Comparison of ENCODE assay signal across 9 mouse cellular contexts in genomic region chr15:27659592-27660244, GRCm38 (mm10). TPM values are rescaled to one million over a fixed set of nuclear protein-coding genes. Genes with fewer than 3 reads are reported as not detected.
A peak's percentile ranks its signal among the peaks of the same experiment; 100 is the strongest.
DNase-seq lines count a peak whose midpoint lies in the region; ATAC-seq and TF ChIP-seq lines count a peak whose summit lies in the region.
"Had no signal": no experiment of that assay in that cellular context is flagged by ENCODE, and none has a peak within 500 bp of the region (broad histone marks: within the 10 kb centered on the region; RNA-seq: fewer than 3 reads in every experiment).

No protein-coding gene starts in this region.

- H3K27me3 ChIP-seq in forebrain, embryonic 13.5 days: no peaks in the 10 kb centered on the region
- no peaks in the 10 kb centered on the region for H3K27me3 ChIP-seq in thymus, adult 2 months (ENCODE audit: control insufficient read depth, insufficient read depth, low read length)
- H3K27me3 ChIP-seq: limb, embryonic 15.5 days had no signal

- TF ChIP-seq POLR2A in lung, adult 2 months (IDR thresholded peaks at IDR 0.05; ENCODE audit: borderline replicate concordance, extremely low read depth, low read depth, low read length): no peak
- no peak for TF ChIP-seq POLR2A in thymus, adult 2 months (IDR thresholded peaks at IDR 0.05; ENCODE audit: control insufficient read depth, extremely low read depth, insufficient read depth, low read length, poor library complexity)

- intact Hi-C loops in heart, postnatal 36 days (cut with DNase I): loop anchor here (2.0 to 5.0 kb wide), 3 partner anchors 55 to 518 kb away; no protein-coding TSS in a partner anchor

- no peaks in the 10 kb centered on the region; a peak in 1 of 4 replicates for H3K4me1 ChIP-seq in ES-E14 (ENCODE audit: control insufficient read depth in 2 of 2, insufficient read depth in 2 of 2, low read length in 2 of 2, poor library complexity in 1 of 2)
- H3K4me1 ChIP-seq in forebrain, embryonic 13.5 days: no peaks in the 10 kb centered on the region
- H3K4me1 ChIP-seq in lung, adult 2 months (ENCODE audit: control insufficient read depth, insufficient read depth, low read length): no peaks in the 10 kb centered on the region
- no peaks in the 10 kb centered on the region for H3K4me1 ChIP-seq in thymus, adult 2 months (replicated peaks; ENCODE audit: control insufficient read depth, insufficient read depth, low read length)
- H3K4me1 ChIP-seq: limb, embryonic 15.5 days had no signal

- WGBS in forebrain, embryonic 13.5 days: 40% methylated on average over 17 of the region's 17 CpGs
- WGBS in lung, adult 2 months: 36% methylated on average over 17 of the region's 17 CpGs
- 47% methylated on average over 17 of the region's 17 CpGs for WGBS in thymus, adult 2 months

- no peak overlapping the region for H3K4me3 ChIP-seq in ES-E14 (ENCODE audit: insufficient read depth in 1 of 2, low read depth in 1 of 2, low read length in 2 of 2, poor library complexity in 1 of 2, severe bottlenecking in 1 of 2)
- no peak overlapping the region for H3K4me3 ChIP-seq in forebrain, embryonic 13.5 days
- no peak overlapping the region for H3K4me3 ChIP-seq in lung, adult 2 months (replicated peaks; ENCODE audit: extremely low read depth, low read depth, low read length)
- no peak overlapping the region for H3K4me3 ChIP-seq in thymus, adult 2 months (ENCODE audit: control insufficient read depth, insufficient read depth, low read length)
- H3K4me3 ChIP-seq: limb, embryonic 15.5 days had no signal

- peak; percentile 75 for ATAC-seq in forebrain, embryonic 13.5 days

- H3K36me3 ChIP-seq in ES-E14 (ENCODE audit: control insufficient read depth, insufficient read depth, low read length, poor library complexity, severe bottlenecking): no peaks in the 10 kb centered on the region
- no peaks in the 10 kb centered on the region for H3K36me3 ChIP-seq in forebrain, embryonic 13.5 days (ENCODE audit: poor library complexity, severe bottlenecking)
- H3K36me3 ChIP-seq in thymus, adult 2 months (ENCODE audit: control insufficient read depth, insufficient read depth, low read length): peaks cover 52% of the 10 kb centered on the region

- TF ChIP-seq CTCF in lung, adult 2 months (IDR thresholded peaks at IDR 0.05; ENCODE audit: insufficient read depth, low read length): peak; percentile 90
- peak; percentile 93; the same call in 1 of the 2 replicates for TF ChIP-seq CTCF in thymus, adult 2 months (IDR thresholded peaks at IDR 0.05; ENCODE audit: borderline replicate concordance, control insufficient read depth, extremely low read depth, insufficient read depth, low read length, poor library complexity)

- no peaks in the 10 kb centered on the region for H3K9me3 ChIP-seq in ES-E14 (ENCODE audit: control insufficient read depth, insufficient read depth, low read depth, low read length)
- no peaks in the 10 kb centered on the region for H3K9me3 ChIP-seq in forebrain, embryonic 13.5 days (replicated peaks)
- H3K9me3 ChIP-seq: limb, embryonic 15.5 days had no signal

- no peak overlapping the region for H3K27ac ChIP-seq in ES-E14 (ENCODE audit: insufficient read depth, low read depth, low read length, poor library complexity, severe bottlenecking)
- no peak overlapping the region for H3K27ac ChIP-seq in forebrain, embryonic 13.5 days
- no peak overlapping the region for H3K27ac ChIP-seq in thymus, adult 2 months (ENCODE audit: control insufficient read depth, insufficient read depth, low read length)
- H3K27ac ChIP-seq: limb, embryonic 15.5 days had no signal

- H3K4me2 ChIP-seq in forebrain, embryonic 13.5 days: no peak overlapping the region
- H3K4me2 ChIP-seq: limb, embryonic 15.5 days had no signal

- no peak overlapping the region for H3K9ac ChIP-seq in ES-E14 (ENCODE audit: insufficient read depth, low read depth, low read length, poor library complexity, severe bottlenecking)
- no peak overlapping the region for H3K9ac ChIP-seq in forebrain, embryonic 13.5 days
- H3K9ac ChIP-seq: limb, embryonic 15.5 days had no signal

- in situ Hi-C loops in ES-E14 (cut with MboI; ENCODE audit: low sequenced_read_pairs in 2 of 2, unreplicated experiment in 2 of 2): no loop called here

- peak; percentile 91 for DNase-seq in ES-E14 (ENCODE audit: low read depth, low spot score)
- peak; percentile 70 for DNase-seq in c-Kit-positive CD71-positive TER-119-positive erythroid progenitor cells, embryonic 14.5 days (ENCODE audit: low spot score)
- peak; percentile 87 to 89 for DNase-seq in heart, postnatal 36 days
- peak; percentile 94 for DNase-seq in layer of hippocampus, adult 11-12 months (ENCODE audit: low spot score)
- DNase-seq in lung, adult 2 months: peak; percentile 86
- DNase-seq in ovary, adult 18-20 months (ENCODE audit: low spot score): peak; percentile 53
- DNase-seq in thymus, adult 2 months: peak; percentile 90

TF ChIP-seq in ES-E14, 5 proteins besides CTCF, POLR2A, EP300 and RAD21:
- TF ChIP-seq ZC3H11A (IDR thresholded peaks at IDR 0.05; ENCODE audit: borderline replicate concordance, low read depth, low read length): peak; percentile 33; the same call in 1 of the 2 replicates
- TF ChIP-seq ZNF384 (IDR thresholded peaks at IDR 0.05; ENCODE audit: low read depth, low read length): no peak
TF ChIP-seq in ES-E14: peak in this region for 1.

RNA-seq across cellular contexts. Expression of gene Otulinl, which starts 21.7 kb away (rescaled TPM):
- 1.7 and 2.6 TPM in 2 replicates for total RNA-seq in ES-E14 (2012; rRNA removed)
- 6.3 and 8.8 TPM in 2 replicates for polyA plus RNA-seq in forebrain, embryonic 13.5 days (2015; fragmentation: Nextera tagmentation; extraction: Ambion mirVana)
- total RNA-seq in heart, postnatal 36 days (2021): 1 to 10 TPM; 2.3 to 4.1 TPM
- polyA plus RNA-seq in lung, adult 2 months (2012; rRNA removed): 7.5 and 9.9 TPM in 2 replicates
- 29.6 and 32.1 TPM in 2 replicates for polyA plus RNA-seq in thymus, adult 2 months (2012; rRNA removed)

RNA-seq across cellular contexts. Expression of gene Otulin, which starts 29.2 kb away (rescaled TPM):
- total RNA-seq in ES-E14 (2012; rRNA removed): 24.4 and 28.0 TPM in 2 replicates
- polyA plus RNA-seq in forebrain, embryonic 13.5 days (2015; fragmentation: Nextera tagmentation; extraction: Ambion mirVana): 26.3 and 29.2 TPM in 2 replicates
- total RNA-seq in heart, postnatal 36 days (2021): 10 to 100 TPM; 30.4 to 31.0 TPM
- polyA plus RNA-seq in lung, adult 2 months (2012; rRNA removed): 16.4 and 23.7 TPM in 2 replicates
- polyA plus RNA-seq in thymus, adult 2 months (2012; rRNA removed): 43.0 and 43.1 TPM in 2 replicates
